Mouse (Mus musculus): ENCODE measurements around the gene Ipo7. TPM values are rescaled to one million over a fixed set of nuclear protein-coding genes. Genes with fewer than 3 reads are reported as not detected.

Gene Ipo7
- polyA plus RNA-seq, 1 experiment: 54.3 TPM

- TF ChIP-seq CTCF (IDR thresholded peaks at IDR 0.05; ENCODE audit: borderline replicate concordance, extremely low read depth, insufficient read depth, insufficient read length) (no peak), POLR2A (IDR thresholded peaks at IDR 0.05; ENCODE audit: borderline replicate concordance, extremely low read depth, insufficient read depth, insufficient read length, poor library complexity, severe bottlenecking) (no peak)
- no peak for DNase-seq (ENCODE audit: low read depth)
Measured at GRCm38 (mm10) chr7:109998388-109998787, 19.7 kb upstream of the Ipo7 start.

GRCm38 (mm10) chr7:110002092-110002491 lies 16.0 kb upstream of the Ipo7 start:
- DNase-seq (ENCODE audit: low read depth): no peak
- TF ChIP-seq CTCF (IDR thresholded peaks at IDR 0.05; ENCODE audit: borderline replicate concordance, extremely low read depth, insufficient read depth, insufficient read length) (no peak), POLR2A (IDR thresholded peaks at IDR 0.05; ENCODE audit: borderline replicate concordance, extremely low read depth, insufficient read depth, insufficient read length, poor library complexity, severe bottlenecking) (no peak)

- DNase-seq (ENCODE audit: low read depth): peak; percentile 14
Measured at GRCm38 (mm10) chr7:110002968-110003367, 15.1 kb upstream of the Ipo7 start.

GRCm38 (mm10) chr7:110005976-110006375 lies 12.1 kb upstream of the Ipo7 start:
- no peak for DNase-seq (ENCODE audit: low read depth)
- no peak for TF ChIP-seq POLR2A (IDR thresholded peaks at IDR 0.05; ENCODE audit: borderline replicate concordance, extremely low read depth, insufficient read depth, insufficient read length, poor library complexity, severe bottlenecking)
- TF ChIP-seq CTCF (IDR thresholded peaks at IDR 0.05; ENCODE audit: borderline replicate concordance, extremely low read depth, insufficient read depth, insufficient read length): no peak

More at GRCm38 (mm10) chr7:110002968-110003367, 15.1 kb upstream of the Ipo7 start:
- TF ChIP-seq CTCF (IDR thresholded peaks at IDR 0.05; ENCODE audit: borderline replicate concordance, extremely low read depth, insufficient read depth, insufficient read length) (no peak), POLR2A (IDR thresholded peaks at IDR 0.05; ENCODE audit: borderline replicate concordance, extremely low read depth, insufficient read depth, insufficient read length, poor library complexity, severe bottlenecking) (no peak)

- no peak for DNase-seq (ENCODE audit: low read depth)
- TF ChIP-seq POLR2A (IDR thresholded peaks at IDR 0.05; ENCODE audit: borderline replicate concordance, extremely low read depth, insufficient read depth, insufficient read length, poor library complexity, severe bottlenecking): no peak
- TF ChIP-seq CTCF (IDR thresholded peaks at IDR 0.05; ENCODE audit: borderline replicate concordance, extremely low read depth, insufficient read depth, insufficient read length): no peak
Measured at GRCm38 (mm10) chr7:110006471-110007195, 11.4 kb upstream of the Ipo7 start.

GRCm38 (mm10) chr7:110008513-110008912 lies 9.6 kb upstream of the Ipo7 start:
- TF ChIP-seq POLR2A (IDR thresholded peaks at IDR 0.05; ENCODE audit: borderline replicate concordance, extremely low read depth, insufficient read depth, insufficient read length, poor library complexity, severe bottlenecking) (no peak), CTCF (IDR thresholded peaks at IDR 0.05; ENCODE audit: borderline replicate concordance, extremely low read depth, insufficient read depth, insufficient read length) (no peak)

GRCm38 (mm10) chr7:110009084-110009483 lies 9.0 kb upstream of the Ipo7 start:
- DNase-seq (ENCODE audit: low read depth): no peak
- TF ChIP-seq POLR2A (IDR thresholded peaks at IDR 0.05; ENCODE audit: borderline replicate concordance, extremely low read depth, insufficient read depth, insufficient read length, poor library complexity, severe bottlenecking) (no peak), CTCF (IDR thresholded peaks at IDR 0.05; ENCODE audit: borderline replicate concordance, extremely low read depth, insufficient read depth, insufficient read length) (no peak)

More at GRCm38 (mm10) chr7:110008513-110008912, 9.6 kb upstream of the Ipo7 start:
- no peak for DNase-seq (ENCODE audit: low read depth)

GRCm38 (mm10) chr7:110011417-110011816 lies 6.7 kb upstream of the Ipo7 start:
- TF ChIP-seq CTCF (IDR thresholded peaks at IDR 0.05; ENCODE audit: borderline replicate concordance, extremely low read depth, insufficient read depth, insufficient read length): no peak
- no peak for TF ChIP-seq POLR2A (IDR thresholded peaks at IDR 0.05; ENCODE audit: borderline replicate concordance, extremely low read depth, insufficient read depth, insufficient read length, poor library complexity, severe bottlenecking)
- DNase-seq (ENCODE audit: low read depth): no peak

GRCm38 (mm10) chr7:110014272-110014671 lies 3.8 kb upstream of the Ipo7 start:
- DNase-seq (ENCODE audit: low read depth): no peak
- TF ChIP-seq CTCF (IDR thresholded peaks at IDR 0.05; ENCODE audit: borderline replicate concordance, extremely low read depth, insufficient read depth, insufficient read length): no peak
- TF ChIP-seq POLR2A (IDR thresholded peaks at IDR 0.05; ENCODE audit: borderline replicate concordance, extremely low read depth, insufficient read depth, insufficient read length, poor library complexity, severe bottlenecking): no peak

GRCm38 (mm10) chr7:110018631-110019482 lies 783 bp downstream of the Ipo7 start:
- no peak for DNase-seq (ENCODE audit: low read depth)
- no peak for TF ChIP-seq POLR2A (IDR thresholded peaks at IDR 0.05; ENCODE audit: borderline replicate concordance, extremely low read depth, insufficient read depth, insufficient read length, poor library complexity, severe bottlenecking)
- no peak for TF ChIP-seq CTCF (IDR thresholded peaks at IDR 0.05; ENCODE audit: borderline replicate concordance, extremely low read depth, insufficient read depth, insufficient read length)

GRCm38 (mm10) chr7:110023553-110023952 lies 5.5 kb downstream of the Ipo7 start:
- DNase-seq (ENCODE audit: low read depth): no peak
- TF ChIP-seq POLR2A (IDR thresholded peaks at IDR 0.05; ENCODE audit: borderline replicate concordance, extremely low read depth, insufficient read depth, insufficient read length, poor library complexity, severe bottlenecking) (no peak), CTCF (IDR thresholded peaks at IDR 0.05; ENCODE audit: borderline replicate concordance, extremely low read depth, insufficient read depth, insufficient read length) (no peak)
